Mouse (Mus musculus) MEL (cell line): Measurements from ENCODE around the gene Cdhr4. TPM values are rescaled to one million over a fixed set of nuclear protein-coding genes. Genes with fewer than 3 reads are reported as not detected.
A peak's percentile ranks its signal among the peaks of the same experiment; 100 is the strongest.

Experiments used
- DNase-seq: peaks from one replicate; pipeline ENCODE4 v3.0.0; 2011; ENCODE audit warnings: low read depth, low spot score
- H3K27ac ChIP-seq: 2 replicates; pipeline ENCODE4 v1.5.1; 2012; ENCODE audit warnings: low read depth, mild to moderate bottlenecking, control low read depth, low read length, moderate library complexity; ENCODE audit not compliant: control insufficient read depth
- H3K27me3 ChIP-seq, 2 experiments: fragments of 150-350 bp in 1 of 2; sonication (generic) in 1 of 2; 2 replicates each; pipeline ENCODE4 v1.6.1; 2012; ENCODE audit warnings: low read length in 2 of 2, mild to moderate bottlenecking in 2 of 2, improper control_type of control experiment in 1 of 2, moderate library complexity in 1 of 2; ENCODE audit not compliant: insufficient read depth in 2 of 2, control insufficient read depth in 1 of 2
- H3K36me3 ChIP-seq, 2 experiments: 2 replicates each; pipeline ENCODE4 v1.6.1; 2012 to 2014; ENCODE audit warnings: low read length in 2 of 2, improper control_type of control experiment in 1 of 2, inconsistent platforms in 1 of 2, mild to moderate bottlenecking in 1 of 2; ENCODE audit not compliant: insufficient read depth in 2 of 2, control insufficient read depth in 1 of 2
- H3K4me1 ChIP-seq, 2 experiments: fragments of 150-350 bp in 1 of 2; sonication (generic) in 1 of 2; 2 replicates each; pipeline ENCODE4 v1.6.1; 2012; ENCODE audit warnings: low read length in 2 of 2, improper control_type of control experiment in 1 of 2, mild to moderate bottlenecking in 1 of 2; ENCODE audit not compliant: insufficient read depth in 2 of 2, control insufficient read depth in 1 of 2
- H3K4me3 ChIP-seq, 2 experiments: fragments of 150-350 bp in 1 of 2; sonication (generic) in 1 of 2; 2 replicates each; pipeline ENCODE4 v1.5.1; 2012; ENCODE audit warnings: low read depth in 2 of 2, low read length in 2 of 2, mild to moderate bottlenecking in 2 of 2, moderate library complexity in 2 of 2, control low read depth in 1 of 2, improper control_type of control experiment in 1 of 2; ENCODE audit not compliant: control insufficient read depth in 1 of 2, insufficient read depth in 1 of 2
- H3K79me2 ChIP-seq: 2 replicates; pipeline ENCODE4 v1.6.1; 2012; ENCODE audit warnings: mild to moderate bottlenecking, low read length, moderate library complexity; ENCODE audit not compliant: control insufficient read depth, poor library complexity, insufficient read depth
- H3K9ac ChIP-seq: 2 replicates; pipeline ENCODE4 v1.6.1; 2012; ENCODE audit warnings: low read depth, mild to moderate bottlenecking, control low read depth, low read length, moderate library complexity; ENCODE audit not compliant: control insufficient read depth, poor library complexity, severe bottlenecking
- H3K9me3 ChIP-seq: fragments of 150-350 bp; sonication (generic); replicated peaks from 2 replicates; pipeline ENCODE4 v1.6.1; 2012; ENCODE audit warnings: mild to moderate bottlenecking, low read length, improper control_type of control experiment, moderate library complexity; ENCODE audit not compliant: insufficient read depth
- BHLHE40 ChIP-seq: IDR thresholded peaks from 2 replicates; pipeline ENCODE4 v1.6.1; 2012; ENCODE audit warnings: low read depth, mild to moderate bottlenecking, inconsistent platforms, low read length, improper control_type of control experiment, borderline replicate concordance
- CHD1 ChIP-seq: IDR thresholded peaks from 2 replicates; pipeline ENCODE4 v1.6.1; 2012; ENCODE audit warnings: low read depth, mild to moderate bottlenecking, inconsistent platforms, low read length, improper control_type of control experiment
- CTCF ChIP-seq, 3 experiments: IDR thresholded peaks in 2 of 3; conservative IDR thresholded peaks in 1 of 3; 2 replicates each; pipeline ENCODE4 v1.5.1; 2011 to 2012; ENCODE audit warnings: low read length in 3 of 3, low read depth in 2 of 3, mild to moderate bottlenecking in 2 of 3, improper control_type of control experiment in 1 of 3, inconsistent platforms in 1 of 3, mixed read lengths in 1 of 3, moderate library complexity in 1 of 3; ENCODE audit not compliant: control insufficient read depth in 1 of 3, insufficient read depth in 1 of 3, poor library complexity in 1 of 3, severe bottlenecking in 1 of 3
- ELF1 ChIP-seq: IDR thresholded peaks from 2 replicates; pipeline ENCODE4 v1.6.1; 2014; ENCODE audit warnings: low read depth, mild to moderate bottlenecking, inconsistent platforms, low read length, improper control_type of control experiment, moderate library complexity
- EP300 ChIP-seq, 2 experiments: IDR thresholded peaks; 2 replicates each; pipeline ENCODE4 v1.6.1; 2011; ENCODE audit warnings: improper control_type of control experiment in 2 of 2, low read length in 2 of 2, low read depth in 1 of 2, mild to moderate bottlenecking in 1 of 2
- ETS1 ChIP-seq: IDR thresholded peaks from 2 replicates; pipeline ENCODE4 v1.6.1; 2012; ENCODE audit warnings: low read depth, mild to moderate bottlenecking, inconsistent platforms, low read length, improper control_type of control experiment, moderate library complexity
- GABPA ChIP-seq: IDR thresholded peaks from 2 replicates; pipeline ENCODE4 v1.6.1; 2012; ENCODE audit warnings: low read depth, mild to moderate bottlenecking, inconsistent platforms, low read length, improper control_type of control experiment, moderate library complexity
- GATA1 ChIP-seq: IDR thresholded peaks from 2 replicates; pipeline ENCODE4 v1.6.1; 2011; ENCODE audit warnings: low read depth, low read length, improper control_type of control experiment
- HCFC1 ChIP-seq: IDR thresholded peaks from 2 replicates; pipeline ENCODE4 v1.6.1; 2012; ENCODE audit warnings: low read depth, mild to moderate bottlenecking, inconsistent platforms, low read length, improper control_type of control experiment, moderate library complexity
- KAT2A ChIP-seq: conservative IDR thresholded peaks from 2 replicates; pipeline ENCODE4 v1.6.1; 2012; ENCODE audit warnings: low read depth, low read length, improper control_type of control experiment, inconsistent platforms
- MAX ChIP-seq: IDR thresholded peaks from 2 replicates; pipeline ENCODE4 v1.6.1; 2011; ENCODE audit warnings: low read length, improper control_type of control experiment
- MEF2A ChIP-seq: IDR thresholded peaks from 2 replicates; pipeline ENCODE4 v1.6.1; 2014; ENCODE audit warnings: low read depth, mild to moderate bottlenecking, inconsistent platforms, low read length, improper control_type of control experiment; ENCODE audit not compliant: poor library complexity, insufficient replicate concordance, severe bottlenecking; ENCODE audit errors: extremely low read depth
- MYB ChIP-seq: IDR thresholded peaks from 2 replicates; pipeline ENCODE4 v1.6.1; 2011; ENCODE audit warnings: mild to moderate bottlenecking, low read depth, low read length, improper control_type of control experiment
- NRF1 ChIP-seq: IDR thresholded peaks from 2 replicates; pipeline ENCODE4 v1.6.1; 2014; ENCODE audit warnings: low read depth, mild to moderate bottlenecking, inconsistent platforms, low read length, improper control_type of control experiment, moderate library complexity; ENCODE audit not compliant: poor library complexity, insufficient read depth, severe bottlenecking
- POLR2AphosphoS2 ChIP-seq: IDR thresholded peaks from 2 replicates; pipeline ENCODE4 v1.6.1; 2011; ENCODE audit warnings: low read length, improper control_type of control experiment
- POLR2AphosphoS5 ChIP-seq: IDR thresholded peaks from 2 replicates; pipeline ENCODE4 v1.6.1; 2012; ENCODE audit warnings: low read depth, borderline replicate concordance, mild to moderate bottlenecking, inconsistent platforms, low read length, moderate library complexity, mixed read lengths
- RAD21 ChIP-seq: IDR thresholded peaks from 2 replicates; pipeline ENCODE4 v1.6.1; 2011; ENCODE audit warnings: mild to moderate bottlenecking, low read depth, low read length, improper control_type of control experiment
- RCOR1 ChIP-seq: IDR thresholded peaks from 2 replicates; pipeline ENCODE4 v1.6.1; 2012; ENCODE audit warnings: low read depth, mild to moderate bottlenecking, inconsistent platforms, low read length, improper control_type of control experiment
- SIN3A ChIP-seq: IDR thresholded peaks from 2 replicates; pipeline ENCODE4 v1.6.1; 2012; ENCODE audit warnings: low read length, improper control_type of control experiment, inconsistent platforms
- TBP ChIP-seq: IDR thresholded peaks from 2 replicates; pipeline ENCODE4 v1.8.0; 2011; ENCODE audit warnings: low read depth, low read length, improper control_type of control experiment
- USF2 ChIP-seq, 2 experiments: IDR thresholded peaks; 2 replicates each; pipeline ENCODE4 v1.6.1; 2011 to 2012; ENCODE audit warnings: improper control_type of control experiment in 2 of 2, low read length in 2 of 2, borderline replicate concordance in 1 of 2, inconsistent platforms in 1 of 2, low read depth in 1 of 2, mild to moderate bottlenecking in 1 of 2; ENCODE audit not compliant: insufficient read depth in 1 of 2
- ZNF384 ChIP-seq: IDR thresholded peaks from 2 replicates; pipeline ENCODE4 v1.6.1; 2012; ENCODE audit warnings: low read depth, mild to moderate bottlenecking, inconsistent platforms, low read length, improper control_type of control experiment
- polyA plus RNA-seq, 2 experiments: library from polyadenylated mRNA; stranded (reverse) in 1 of 2; unstranded in 1 of 2; fragments of >175 nt in 1 of 2; fragments of >200 nt in 1 of 2; gene quantifications; 2 replicates each; pipeline versions ENCODE4 v1.2.1 to v1.2.4; 2012; ENCODE audit warnings: low replicate concordance in 2 of 2, low read depth in 1 of 2; ENCODE audit not compliant: insufficient read length in 2 of 2, insufficient read depth in 1 of 2, missing spikeins in 1 of 2
- total RNA-seq: library from RNA; depleted of rRNA; stranded (reverse); fragments of 300-350 nt; gene quantifications from 2 replicates; pipeline ENCODE4 v1.2.3, GENCODE M21; 2012

Gene Cdhr4
- total and polyA plus RNA-seq, 3 experiments = 1.5 to 4.4 TPM; not detected in 1

GRCm38 (mm10) chr9:108035331-108036156 lies 43.2 kb downstream of the Cdhr4 start:
- peaks cover 5 to 21% of the 10 kb centered on the region in 2 experiments for H3K4me1 ChIP-seq
- DNase-seq = peak; percentile 66
- H3K27ac ChIP-seq = peak overlapping the region; percentile 88
- no peaks in the 10 kb centered on the region for H3K79me2 ChIP-seq
- H3K9ac ChIP-seq = peak overlapping the region; percentile 21
- no peak for TF ChIP-seq CHD1
- no peak for TF ChIP-seq USF2 (IDR thresholded peaks at IDR 0.05; ENCODE audit: borderline replicate concordance in 1 of 2, insufficient read depth in 1 of 2, low read depth in 1 of 2, low read length in 2 of 2)
- no peak for TF ChIP-seq MAX
- TF ChIP-seq MEF2A = no peak
- no peak for TF ChIP-seq ZNF384
- TF ChIP-seq ETS1 = peak; percentile 14; the same call in 1 of the 2 replicates
- no peak for TF ChIP-seq POLR2AphosphoS2
- no peak for TF ChIP-seq HCFC1
- TF ChIP-seq CTCF (IDR thresholded peaks at IDR 0.05 in 2 of 3, conservative IDR thresholded peaks at IDR 0.05 in 1 of 3; ENCODE audit: control insufficient read depth in 1 of 3, insufficient read depth in 1 of 3, low read depth in 2 of 3, low read length in 3 of 3, poor library complexity in 1 of 3, severe bottlenecking in 1 of 3) = peak in 2 of 3 experiments; percentile 32; a peak in 3 of 6 replicates
- no peak for TF ChIP-seq ELF1
- TF ChIP-seq KAT2A = no peak
- no peak for TF ChIP-seq RCOR1
- TF ChIP-seq BHLHE40 = no peak
- no peak for TF ChIP-seq MYB
- no peak for TF ChIP-seq NRF1
- no peak for TF ChIP-seq POLR2AphosphoS5
- TF ChIP-seq RAD21 = no peak
- TF ChIP-seq GATA1 = peak; percentile 58; the same call in 1 of the 2 replicates
- no peak for TF ChIP-seq GABPA
- TF ChIP-seq SIN3A = 0 out of 2 replicates have a peak, but pooled peaks have one; percentile 10
- 0 out of 2 replicates have a peak, but pooled peaks have one; percentile 11 for TF ChIP-seq TBP
- peak in 1 of 2 experiments; percentile 54; a peak in 3 of 4 replicates for TF ChIP-seq EP300 (IDR thresholded peaks at IDR 0.05; ENCODE audit: low read depth in 1 of 2, low read length in 2 of 2)
- no peaks in the 10 kb centered on the region for H3K27me3 ChIP-seq
- no peak overlapping the region for H3K4me3 ChIP-seq
- no peaks in the 10 kb centered on the region for H3K9me3 ChIP-seq
- peaks cover 17 to 22% of the 10 kb centered on the region in 2 experiments for H3K36me3 ChIP-seq
